Mouse (Mus musculus) granulocyte monocyte progenitor cell, adult 5-6 weeks (primary cell): Measurements from ENCODE around the gene Shbg. TPM values are rescaled to one million over a fixed set of nuclear protein-coding genes. Genes with fewer than 3 reads are reported as not detected.
A peak's percentile ranks its signal among the peaks of the same experiment; 100 is the strongest.

Source experiments
- ATAC-seq: replicated peaks from 2 replicates; pipeline ENCODE4 v1.8.0; 2016; ENCODE audit warnings: mild to moderate bottlenecking, moderate TSS enrichment, inconsistent platforms; ENCODE audit not compliant: poor library complexity, severe bottlenecking
- total RNA-seq, 2 experiments: library from RNA; stranded (forward) in 1 of 2; stranded (reverse) in 1 of 2; fragments of 200-712, 200-1000 nt in 1 of 2; fragments of >200 nt in 1 of 2; fragmentation: Nextera tagmentation in 1 of 2; gene quantifications; 2 replicates each; pipeline ENCODE4 v1.2.3; 2014 to 2017

Gene Shbg
- total RNA-seq (2014; fragmentation: Nextera tagmentation), result not detected in 2 replicates
- not detected in 2 replicates for total RNA-seq (2017)

DNA sequence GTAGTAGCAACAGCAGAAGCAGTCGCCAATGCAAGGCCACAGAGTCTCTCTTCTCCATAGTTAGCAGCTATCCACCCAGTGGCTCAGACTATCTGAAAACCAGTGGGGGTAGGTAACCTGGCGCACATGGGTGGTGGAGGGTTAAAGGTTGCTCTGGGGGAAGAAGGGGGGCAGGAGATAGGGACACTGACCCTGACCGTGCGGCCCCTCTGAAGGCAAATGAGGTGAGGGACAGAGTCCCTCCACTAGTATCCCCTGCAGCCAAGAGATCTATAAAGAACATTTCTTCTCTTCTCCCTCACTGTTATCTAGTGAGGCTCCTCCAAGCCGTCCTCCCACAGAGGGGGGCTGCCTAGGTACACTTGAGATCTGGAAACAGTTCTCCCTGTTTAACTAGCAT, at the start of gene Shbg:
Shbg (minus strand) TSS at position 101 of the 400 bp plus-strand sequence.
- ATAC-seq, result no peak

DNA sequence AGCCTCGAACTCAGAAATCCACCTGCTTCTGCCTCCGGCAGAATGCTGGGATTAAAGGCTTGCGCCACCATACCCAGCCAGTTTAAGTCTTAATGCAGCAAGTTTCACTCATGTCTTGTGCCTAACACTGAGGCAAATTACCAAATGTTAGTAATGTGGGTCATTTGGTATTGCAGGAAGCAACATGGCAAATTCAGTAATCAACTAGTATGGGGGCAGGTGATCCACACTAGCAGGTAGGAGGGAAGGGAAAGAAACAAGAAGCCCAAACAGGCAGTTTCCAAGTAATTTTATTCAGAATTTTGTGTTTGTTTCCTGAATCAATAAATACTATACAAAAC, 48.9 kb upstream of the Shbg start:
- ATAC-seq, result no peak

DNA sequence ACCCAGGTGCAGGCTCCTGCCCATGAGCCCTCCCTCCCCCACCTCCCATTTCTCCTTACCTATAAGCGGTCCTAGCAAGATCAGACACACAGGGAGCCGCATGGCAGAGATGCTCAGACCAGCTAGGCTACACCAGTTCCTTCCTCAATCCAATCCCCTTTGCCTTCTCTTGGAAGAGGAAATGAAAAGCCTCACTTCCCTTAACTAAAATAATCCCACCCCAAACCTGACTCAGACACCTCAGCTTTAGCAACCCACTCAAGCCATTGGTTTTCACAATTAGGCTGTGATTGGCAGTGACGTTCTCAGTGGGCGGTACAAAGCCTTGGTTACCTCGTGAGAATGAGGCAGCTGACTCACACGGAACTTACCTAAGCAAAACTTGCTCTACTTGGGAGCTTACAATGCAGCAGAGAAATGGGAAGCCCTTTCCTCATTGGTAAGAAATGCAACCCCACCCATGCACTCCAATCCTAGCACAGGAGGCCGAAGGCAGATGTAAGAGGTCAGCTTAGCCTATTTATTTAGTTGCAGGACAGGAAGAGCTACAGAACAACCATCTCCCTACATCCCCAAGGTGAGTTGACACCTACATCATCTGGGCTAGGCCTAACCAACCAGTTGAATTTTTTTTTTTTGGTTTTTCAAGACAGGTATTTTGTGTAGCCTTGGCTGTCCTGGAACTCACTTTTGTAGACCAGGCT, 48.4 kb upstream of the Shbg start, which contains the start of gene Cd68:
Cd68 (minus strand) TSS at position 193 of the 704 bp plus-strand sequence.
- ATAC-seq, result peak; percentile 65

DNA sequence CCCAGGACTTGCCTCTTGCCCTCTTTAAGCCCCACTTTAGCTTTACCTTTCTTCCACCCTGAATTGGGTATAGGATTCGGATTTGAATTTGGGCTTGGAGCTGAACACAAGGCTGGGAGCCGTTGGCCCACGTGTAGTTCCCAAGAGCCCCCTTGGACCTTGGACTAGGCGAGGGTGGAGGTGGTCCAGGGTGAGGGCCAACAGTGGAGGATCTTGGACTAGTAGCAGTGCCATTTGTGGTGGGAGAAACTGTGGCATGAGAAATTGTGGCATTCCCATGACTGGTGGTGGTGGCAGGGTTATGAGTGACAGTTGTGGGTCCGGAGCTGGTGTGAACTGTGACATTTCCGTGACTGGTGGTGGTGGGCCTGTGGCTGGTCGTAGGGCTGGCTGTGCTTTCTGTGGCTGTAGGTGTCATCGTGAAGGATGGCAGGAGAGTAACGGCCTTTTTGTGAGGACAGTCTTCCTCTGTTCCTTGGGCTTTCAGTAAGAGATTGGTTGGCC, 47.8 kb upstream of the Shbg start:
- no peak for ATAC-seq

DNA sequence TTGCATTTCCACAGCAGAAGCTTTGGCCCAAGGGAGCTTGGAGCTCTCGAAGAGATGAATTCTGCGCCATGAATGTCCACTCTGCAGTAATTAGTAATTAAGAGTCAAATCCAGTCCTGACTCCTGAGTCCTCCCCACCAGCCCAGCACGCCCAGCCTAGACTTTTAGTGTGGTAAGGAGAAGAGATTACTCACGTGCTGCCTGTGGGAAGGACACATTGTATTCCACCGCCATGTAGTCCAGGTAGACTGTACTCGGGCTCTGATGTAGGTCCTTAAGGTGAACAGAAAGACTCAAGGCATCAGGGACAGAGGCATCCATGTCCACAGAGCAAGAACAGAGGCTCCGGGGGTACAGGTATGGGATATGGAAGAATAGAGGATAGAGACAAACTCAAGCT, 47.1 kb upstream of the Shbg start:
- no peak for ATAC-seq

DNA sequence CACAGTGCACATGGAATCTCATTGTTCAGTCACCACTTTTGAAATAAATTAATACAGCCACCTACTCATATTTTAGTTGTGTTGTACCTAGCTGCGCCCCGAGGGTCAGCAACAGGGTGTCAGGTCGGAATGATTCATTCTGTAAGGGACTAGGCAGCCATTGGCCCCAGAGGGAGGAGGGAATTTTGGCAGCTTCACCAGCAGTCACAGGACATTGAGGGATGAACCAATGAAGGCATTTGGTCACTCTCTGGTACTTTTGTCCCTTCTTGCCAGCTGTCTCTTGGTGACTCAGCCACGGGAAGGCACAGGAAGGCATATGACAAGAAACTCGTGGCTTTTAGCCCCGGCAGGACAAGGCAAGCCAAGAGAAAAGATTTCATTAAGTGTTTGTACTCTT, 46.1 kb upstream of the Shbg start:
- ATAC-seq, result no peak

DNA sequence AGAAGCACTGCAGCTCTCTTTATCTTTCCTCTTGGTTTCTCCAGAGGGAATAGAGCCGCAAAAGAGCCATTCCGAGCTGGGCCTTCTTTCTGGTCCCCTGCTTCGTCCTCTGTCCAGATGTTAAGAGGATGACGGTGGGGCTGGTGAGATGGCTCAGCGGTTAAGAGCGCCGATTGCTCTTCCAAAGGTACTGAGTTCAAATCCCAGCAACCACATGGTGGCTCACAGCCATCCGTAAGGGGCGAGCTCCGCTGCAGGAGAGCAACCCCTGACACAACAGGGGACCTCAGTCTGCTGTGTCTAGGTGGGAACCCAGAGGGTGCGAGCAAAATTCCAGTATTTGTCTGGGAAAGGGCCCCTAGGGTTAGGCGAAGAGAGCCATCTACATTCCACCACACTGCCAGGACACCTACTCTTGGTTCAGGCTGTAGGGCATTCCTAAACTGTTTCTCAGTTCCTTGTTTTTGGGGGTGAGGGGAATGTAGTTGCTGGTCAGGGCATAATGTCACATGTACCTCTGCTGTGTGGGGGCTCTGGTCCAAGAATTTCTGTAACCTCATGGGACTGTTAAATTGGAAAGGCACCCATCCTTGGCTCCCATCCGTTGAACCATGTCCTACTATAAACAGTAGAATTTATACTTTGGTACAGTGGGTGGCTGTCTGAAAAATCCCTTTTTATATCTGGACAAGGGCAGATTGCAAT, 45.4 kb upstream of the Shbg start:
- no peak for ATAC-seq

DNA sequence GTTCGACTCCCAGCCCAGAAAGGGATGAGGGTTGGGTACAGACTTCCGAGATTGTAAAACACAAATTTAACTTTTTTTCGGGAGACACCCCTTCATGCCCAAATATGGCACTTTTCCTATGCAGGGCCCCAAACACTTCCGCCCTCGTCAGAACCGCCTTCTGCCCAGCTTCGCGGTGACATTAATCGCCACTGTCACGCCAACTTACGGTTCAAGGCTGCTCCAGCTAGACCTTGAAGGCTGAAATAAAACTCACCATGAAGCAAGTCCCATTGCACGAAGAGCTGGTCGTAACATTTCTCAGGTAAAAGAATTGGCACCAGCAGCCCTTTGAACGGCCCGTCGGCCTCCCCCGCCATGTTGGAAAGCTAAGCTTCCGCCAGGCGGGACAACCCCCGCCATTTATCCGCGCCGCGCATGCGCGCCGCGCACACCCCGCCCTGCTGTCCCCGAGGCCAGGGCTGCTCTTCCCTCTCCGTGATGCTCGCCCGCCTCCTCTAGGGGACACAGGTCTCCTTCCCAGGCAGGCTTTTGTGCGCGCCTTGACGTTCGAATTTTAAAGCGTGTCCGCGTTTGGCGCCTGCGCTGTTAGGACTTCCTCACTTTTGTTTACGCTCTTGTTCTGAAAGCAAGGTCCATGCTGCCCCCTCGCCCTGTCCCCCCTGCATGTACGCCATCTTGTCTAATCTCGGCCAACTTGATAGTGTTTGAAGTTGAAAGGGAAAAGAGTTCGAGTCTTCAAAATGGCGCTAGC, 44.7 kb upstream of the Shbg start, which contains the start of gene Mpdu1:
Mpdu1 (minus strand) TSS at position 430 of the 754 bp plus-strand sequence.
- ATAC-seq, result peak; percentile 70

DNA sequence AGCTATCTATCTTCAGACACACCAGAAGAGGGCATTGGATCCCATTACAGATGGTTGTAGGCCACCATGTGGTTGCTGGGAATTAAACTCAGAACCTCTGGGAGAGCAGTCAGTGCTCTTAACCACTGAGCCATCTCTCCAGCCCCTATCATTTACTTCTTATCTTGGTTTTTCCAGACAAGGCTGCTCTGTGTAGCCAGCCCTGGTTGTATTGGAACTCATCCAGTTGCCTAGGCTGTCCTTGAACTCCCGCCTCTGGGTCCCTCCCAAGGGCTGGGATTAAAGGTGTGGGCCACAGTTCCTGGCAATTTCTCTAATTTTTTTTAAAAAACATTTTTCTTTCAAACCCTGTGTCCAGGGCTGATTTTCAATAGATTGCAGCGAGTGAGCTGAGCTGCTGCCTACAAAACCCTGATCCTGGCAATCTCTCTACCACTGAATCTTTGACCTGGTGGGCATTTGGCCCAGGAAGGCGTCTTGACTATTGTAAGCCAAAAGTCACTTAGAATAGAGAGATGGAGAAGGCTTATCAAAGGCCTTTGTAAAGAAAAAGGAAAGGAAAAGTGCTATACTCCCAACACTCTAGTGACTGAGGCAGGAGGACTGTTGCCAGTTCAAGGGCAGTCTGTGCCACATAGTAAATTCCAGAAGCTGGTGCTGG, 43.6 kb upstream of the Shbg start:
- ATAC-seq, result no peak

DNA sequence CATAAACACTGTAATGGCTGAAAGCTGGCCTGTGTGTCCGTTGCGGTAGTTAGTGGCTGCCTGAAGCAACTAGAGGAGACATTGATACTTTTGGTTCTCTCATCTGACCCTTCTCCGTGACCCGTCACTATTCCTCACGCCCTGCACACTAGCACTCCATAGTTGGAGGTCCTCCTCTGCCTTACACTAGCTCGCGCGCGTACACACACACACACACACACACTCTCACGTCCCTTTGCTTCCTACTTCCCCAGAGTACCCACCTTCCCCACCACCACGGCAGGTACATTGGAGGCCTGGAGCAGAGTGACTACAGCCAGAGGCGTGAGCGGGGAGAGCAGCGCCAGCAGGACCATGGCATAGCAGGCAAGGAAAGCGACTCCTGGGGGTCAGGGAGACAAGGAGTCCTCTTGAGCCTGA, 39.8 kb upstream of the Shbg start:
- ATAC-seq, result no peak

DNA sequence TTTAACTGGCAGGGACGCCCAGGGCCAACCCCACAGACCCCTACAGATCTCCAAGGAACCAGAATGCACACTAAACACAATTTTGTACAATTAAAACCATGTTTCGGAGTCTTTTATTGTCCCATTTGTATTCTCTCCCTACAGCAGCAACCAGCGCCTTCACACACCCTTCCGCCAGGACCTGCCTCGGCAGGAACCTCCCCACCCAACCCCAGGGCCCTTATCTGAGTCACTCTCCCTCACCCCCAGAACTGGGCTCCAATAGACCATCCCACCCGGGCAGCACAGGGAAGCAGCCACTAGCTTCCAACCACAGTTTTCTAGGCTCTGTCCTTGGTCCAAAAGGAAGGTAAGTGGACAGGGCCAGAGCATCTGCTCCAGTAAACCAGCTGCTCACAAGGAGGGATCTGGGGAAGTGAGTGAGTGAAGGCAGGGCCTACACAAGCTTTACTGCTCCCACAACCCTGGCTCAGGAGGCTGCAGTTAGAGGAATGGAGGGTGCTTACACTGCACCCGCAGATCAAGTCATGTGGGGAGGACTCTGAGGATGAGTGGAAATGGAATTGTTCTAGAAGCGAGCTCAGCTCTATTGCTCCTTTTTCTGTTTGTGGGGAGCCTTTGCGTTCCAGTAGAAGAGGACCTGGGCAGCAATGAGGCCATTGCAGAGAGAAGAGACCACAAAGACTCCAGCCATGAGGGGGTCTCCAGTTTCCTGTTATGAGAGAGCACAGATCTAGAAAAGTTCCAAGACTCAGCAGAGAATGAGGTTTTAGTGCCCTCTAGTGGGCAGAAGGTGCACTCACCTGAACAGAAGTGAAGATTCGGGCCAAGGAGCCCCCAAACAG, 39.1 kb upstream of the Shbg start:
- peak; percentile 36; the same call in 1 of the 2 replicates for ATAC-seq

DNA sequence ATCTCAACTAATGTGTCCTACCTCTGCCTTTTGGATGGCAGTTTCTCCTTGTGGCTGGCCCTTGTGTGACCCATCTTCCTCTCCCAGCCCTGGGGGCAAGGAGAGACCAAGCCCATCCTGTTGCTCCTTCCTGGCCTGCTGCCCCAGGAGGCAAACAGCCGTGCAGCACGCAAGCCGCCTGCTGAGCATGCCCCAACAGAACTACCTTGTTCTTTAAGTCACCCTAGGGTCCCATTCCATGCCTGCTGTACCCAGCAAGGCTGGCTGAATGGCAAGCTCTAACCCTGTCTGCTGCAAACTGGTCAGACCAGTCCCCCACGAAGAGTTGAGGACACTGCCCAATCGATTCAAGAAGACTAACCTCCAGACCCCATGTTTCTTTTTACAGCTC, 38.4 kb upstream of the Shbg start:
- no peak for ATAC-seq

DNA sequence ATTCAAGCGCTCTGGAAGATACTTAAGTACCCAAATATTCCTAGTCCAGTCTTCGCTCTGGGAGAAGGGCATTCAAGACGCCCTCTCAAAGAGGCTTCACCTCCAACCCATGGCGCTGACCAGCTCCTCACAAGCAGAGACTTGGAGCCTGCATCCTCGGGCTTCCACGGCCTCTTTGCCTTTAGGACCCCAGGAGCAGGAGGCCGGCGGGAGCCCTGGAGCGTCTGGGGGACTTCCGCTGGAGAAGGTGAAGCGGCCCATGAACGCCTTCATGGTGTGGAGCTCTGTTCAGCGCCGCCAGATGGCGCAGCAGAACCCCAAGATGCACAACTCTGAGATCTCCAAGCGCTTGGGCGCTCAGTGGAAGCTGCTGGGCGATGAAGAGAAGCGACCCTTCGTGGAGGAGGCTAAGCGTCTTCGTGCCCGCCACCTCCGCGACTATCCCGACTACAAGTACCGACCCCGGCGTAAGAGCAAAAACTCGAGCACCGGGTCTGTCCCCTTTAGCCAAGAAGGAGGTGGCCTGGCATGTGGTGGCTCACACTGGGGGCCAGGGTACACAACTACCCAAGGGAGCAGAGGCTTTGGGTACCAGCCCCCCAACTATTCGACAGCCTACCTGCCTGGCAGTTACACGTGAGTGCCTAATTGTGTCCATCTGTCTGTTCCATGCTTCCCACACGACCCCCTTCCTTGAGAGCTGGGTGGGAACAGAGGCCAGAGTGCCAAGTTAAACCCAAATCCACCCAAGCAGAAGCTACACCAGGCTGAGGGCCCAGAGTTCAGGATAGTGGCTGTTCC, 37.8 kb upstream of the Shbg start, which contains the start of gene Sox15:
Sox15 (plus strand) TSS at position 51 of the 801 bp plus-strand sequence.
- peak; percentile 54; the same call in 1 of the 2 replicates for ATAC-seq

DNA sequence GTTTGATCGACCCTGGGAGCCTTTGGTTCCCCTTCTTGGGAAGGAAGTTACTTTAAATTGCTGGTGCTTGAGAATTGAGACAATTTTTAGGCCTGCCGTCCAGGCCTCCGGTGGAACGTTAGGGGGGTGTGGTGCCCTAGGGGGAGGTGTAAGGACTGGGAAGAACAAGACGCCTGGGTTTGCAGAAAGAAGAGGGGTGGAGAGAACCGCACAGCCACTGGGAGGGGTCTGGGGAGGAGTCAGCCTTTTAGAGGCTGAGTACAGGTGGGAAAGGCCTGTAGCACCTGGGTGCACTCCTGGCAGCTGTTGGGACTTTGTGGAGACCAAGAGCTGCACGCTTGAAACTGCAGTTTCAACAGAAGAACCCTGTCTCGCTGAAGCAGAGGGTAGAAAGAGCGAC, 37.1 kb upstream of the Shbg start:
- ATAC-seq, result no peak

DNA sequence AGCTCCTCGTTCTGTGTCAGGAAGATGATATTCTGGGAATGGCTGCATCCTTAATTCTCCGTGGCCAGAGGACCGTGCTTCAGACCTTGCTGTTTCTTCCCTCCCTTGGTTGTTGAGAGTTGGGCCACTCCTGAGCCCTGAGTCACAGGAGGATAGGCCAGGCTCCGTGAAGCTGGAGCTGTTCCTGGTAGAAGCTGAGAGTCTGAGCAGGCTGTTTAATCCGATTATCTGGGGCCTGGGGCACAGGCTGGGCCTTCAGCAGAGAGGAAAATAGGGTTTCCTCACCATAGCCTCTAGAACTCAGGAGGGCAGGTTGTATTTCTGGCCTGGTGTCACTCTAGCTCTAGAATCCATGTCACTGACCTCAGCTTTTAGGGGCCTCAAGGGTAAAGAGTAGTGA, 35.7 kb upstream of the Shbg start:
- ATAC-seq, result no peak

DNA sequence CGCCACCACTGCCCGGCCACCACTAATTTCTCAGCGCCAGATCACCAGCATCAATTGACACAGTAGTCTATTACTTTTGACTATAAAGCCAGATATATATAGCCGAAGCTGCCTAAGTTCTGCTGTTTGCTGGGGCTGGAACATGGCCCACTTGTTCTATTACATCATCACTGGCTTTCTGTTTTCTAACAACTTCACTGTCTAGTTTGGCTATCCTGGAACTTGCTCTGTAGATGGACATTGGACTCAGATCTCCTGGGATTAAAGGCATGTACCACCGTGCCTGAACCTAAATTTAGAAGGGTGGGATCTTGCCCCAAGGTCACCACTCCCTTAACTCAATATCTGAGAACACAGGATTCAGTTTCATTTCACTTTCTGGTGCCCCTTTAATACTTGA, 28.2 kb upstream of the Shbg start:
- no peak for ATAC-seq

DNA sequence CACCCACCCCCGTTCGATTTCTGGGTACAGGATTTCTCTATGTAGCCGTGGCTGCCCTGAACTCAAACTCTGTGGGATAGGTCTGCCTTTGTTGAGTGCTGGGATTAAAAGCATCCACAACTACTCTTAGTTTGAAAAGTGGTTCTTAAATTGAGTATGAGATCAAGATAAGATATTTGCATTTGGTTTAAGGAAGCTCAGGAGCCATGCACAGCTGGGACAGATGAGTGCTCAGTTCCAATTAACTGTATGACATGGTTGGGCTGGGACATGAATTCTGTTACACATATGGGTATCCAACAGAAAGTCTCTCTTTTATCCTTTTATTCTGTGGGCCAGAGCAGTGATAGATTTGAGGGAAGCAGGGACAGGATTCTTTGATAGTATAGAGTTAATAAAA, 17.8 kb upstream of the Shbg start:
- no peak for ATAC-seq

DNA sequence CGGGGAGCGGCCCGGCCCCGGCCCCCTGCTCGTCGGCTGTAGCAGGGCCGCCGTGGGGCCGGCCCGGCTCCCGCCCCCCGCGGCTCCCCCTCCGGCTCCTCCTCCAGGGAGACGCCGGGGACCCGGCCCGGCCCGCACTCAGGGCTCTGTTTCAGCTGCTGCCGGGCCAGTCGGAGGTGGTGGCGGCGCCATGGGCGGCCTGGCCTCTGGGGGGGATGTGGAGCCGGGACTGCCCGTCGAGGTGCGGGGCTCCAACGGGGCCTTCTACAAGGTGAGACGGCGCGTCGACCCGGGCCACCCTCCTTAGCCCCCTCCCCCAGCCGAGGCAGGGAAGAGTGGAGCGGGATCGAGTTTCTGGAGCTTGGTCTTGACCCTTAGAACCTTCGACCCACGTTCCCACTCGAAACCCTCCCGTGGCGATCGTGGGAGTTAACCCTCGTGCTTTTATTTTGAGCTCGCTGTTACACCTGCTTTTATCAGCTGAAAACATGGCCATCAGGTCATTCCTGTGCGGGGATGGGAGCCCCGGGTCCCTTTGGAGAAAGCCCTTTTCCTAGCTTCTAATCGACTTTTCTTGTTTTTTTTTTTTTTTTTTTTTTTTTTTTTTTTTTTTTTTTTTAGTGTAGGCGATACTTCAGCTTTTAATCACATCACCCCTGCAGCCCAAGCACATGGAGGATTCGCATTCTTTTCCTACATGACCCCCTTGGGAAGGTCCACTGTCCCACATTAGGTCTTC, 15.6 kb upstream of the Shbg start:
- peak; percentile 7 for ATAC-seq
